Mouse (Mus musculus) G1E (cell line): ENCODE measurements at regions not wholly inside any gene's neighbourhood (a gene's known extent, or its start where the extent isn't known, plus 50 kb on each side); places are given as distances from the start of the nearest gene placed in this dataset.

ENCODE experiments used
- CTCF ChIP-seq: IDR thresholded peaks from 2 replicates; pipeline ENCODE4 v1.5.1; 2012; ENCODE audit warnings: low read depth, low read length, inconsistent platforms, mixed read lengths
- TAL1 ChIP-seq: conservative IDR thresholded peaks from 2 replicates; pipeline ENCODE4 v1.6.1; 2012; ENCODE audit warnings: low read depth, low read length, inconsistent platforms, mixed read lengths

DNA sequence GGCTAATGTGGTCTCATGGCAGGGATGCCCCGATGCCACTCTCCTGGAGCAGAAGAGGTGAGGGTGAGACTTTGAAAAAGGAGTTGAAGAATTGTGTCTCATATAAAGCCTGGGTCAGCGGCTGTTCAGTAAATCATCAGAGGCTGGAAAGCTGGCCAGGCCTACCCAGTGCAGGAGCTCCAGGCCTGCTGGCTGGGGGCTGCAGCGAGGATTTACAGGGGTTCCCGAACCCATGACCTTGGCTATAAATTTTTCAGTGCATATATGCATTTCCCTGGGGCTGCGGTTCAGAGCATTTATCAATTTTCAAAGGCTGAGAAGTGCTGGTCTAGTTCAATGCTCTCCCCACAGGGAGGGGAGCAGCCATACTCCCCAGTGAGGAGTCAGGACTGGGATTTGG lies 70.9 kb upstream of the Aldh1b1 start:
- TF ChIP-seq TAL1 (no peak), CTCF (no peak)
